Mouse (Mus musculus): ENCODE measurements around the gene Golm1.
"Not testable (repeated sequence)": the region's sequence is repeated elsewhere in the genome, so short reads cannot be mapped to it uniquely, and the experiment has no call there.

Gene Golm1

GRCm38 (mm10) chr13:59592058-59592457 is 83.6 kb downstream of the Golm1 start:
- DNase-seq (ENCODE audit: low spot score in 2 of 2) = not testable (repeated sequence)

DNA sequence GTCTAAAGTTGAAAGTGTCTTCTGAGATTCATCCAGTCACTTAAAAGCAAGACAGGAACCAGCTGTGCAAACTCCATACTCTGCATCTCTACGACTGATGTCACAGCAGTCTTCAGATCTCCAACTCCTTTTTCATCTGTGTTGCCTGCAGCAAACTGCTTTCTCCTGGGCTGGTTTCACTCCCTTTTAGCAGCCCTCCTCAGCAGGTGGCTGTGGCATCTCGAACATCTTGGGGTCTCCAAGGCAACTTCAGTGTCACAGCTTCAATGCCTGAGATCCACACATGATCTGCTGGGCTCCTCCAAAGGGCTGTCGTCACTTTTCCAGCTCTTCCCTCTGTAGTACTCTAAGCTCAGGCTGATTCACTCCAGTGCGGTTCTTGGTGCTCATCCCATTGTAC is 84.9 kb downstream of the Golm1 start:
- no peak for DNase-seq (ENCODE audit: low spot score in 2 of 2)

DNA sequence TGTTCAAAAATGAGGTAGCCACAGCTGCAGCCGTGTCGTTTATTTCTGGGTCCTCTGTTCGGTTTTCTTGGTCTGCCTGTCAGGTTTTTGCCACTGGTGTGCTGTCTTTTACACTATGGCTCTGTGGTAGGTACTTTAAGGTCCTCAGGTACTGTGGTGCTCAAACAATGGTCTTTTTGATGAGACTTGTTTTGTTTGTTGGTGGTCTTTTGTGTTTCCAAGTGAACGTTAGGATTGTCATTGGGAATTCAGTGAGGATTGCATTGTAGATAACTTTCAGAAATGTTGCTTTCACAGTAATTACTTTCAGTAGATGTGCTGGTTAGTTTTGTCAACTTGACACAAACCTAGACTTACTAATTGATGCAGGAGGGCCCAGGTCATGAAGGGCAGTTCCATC is 85.9 kb downstream of the Golm1 start:
- no peak for DNase-seq (ENCODE audit: low spot score in 2 of 2)

- no peak for DNase-seq (ENCODE audit: low spot score in 2 of 2)
Observed at GRCm38 (mm10) chr13:59587201-59587600, 88.4 kb downstream of the Golm1 start.

DNA sequence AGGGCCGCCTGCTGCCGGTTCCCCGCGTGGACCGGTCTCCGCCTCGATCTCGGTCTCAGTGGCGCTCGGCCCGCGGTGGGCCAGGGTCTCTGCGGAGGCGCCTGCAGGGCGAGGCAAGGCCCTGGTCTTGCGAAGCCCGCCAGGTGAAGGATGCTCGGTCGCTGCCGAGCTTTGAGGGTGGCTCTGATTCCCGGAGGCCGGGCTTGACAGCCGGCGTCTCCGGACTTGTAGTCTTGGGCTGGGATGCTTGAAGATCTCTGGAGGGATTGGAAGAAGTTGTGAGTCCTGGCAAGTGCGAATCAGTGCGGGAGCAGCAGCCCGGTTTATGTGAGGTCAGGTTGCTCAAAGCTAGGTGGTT is 90.0 kb downstream of the Golm1 start:
- peak; percentile 12 to 20 for DNase-seq (ENCODE audit: low spot score in 2 of 2)

DNA sequence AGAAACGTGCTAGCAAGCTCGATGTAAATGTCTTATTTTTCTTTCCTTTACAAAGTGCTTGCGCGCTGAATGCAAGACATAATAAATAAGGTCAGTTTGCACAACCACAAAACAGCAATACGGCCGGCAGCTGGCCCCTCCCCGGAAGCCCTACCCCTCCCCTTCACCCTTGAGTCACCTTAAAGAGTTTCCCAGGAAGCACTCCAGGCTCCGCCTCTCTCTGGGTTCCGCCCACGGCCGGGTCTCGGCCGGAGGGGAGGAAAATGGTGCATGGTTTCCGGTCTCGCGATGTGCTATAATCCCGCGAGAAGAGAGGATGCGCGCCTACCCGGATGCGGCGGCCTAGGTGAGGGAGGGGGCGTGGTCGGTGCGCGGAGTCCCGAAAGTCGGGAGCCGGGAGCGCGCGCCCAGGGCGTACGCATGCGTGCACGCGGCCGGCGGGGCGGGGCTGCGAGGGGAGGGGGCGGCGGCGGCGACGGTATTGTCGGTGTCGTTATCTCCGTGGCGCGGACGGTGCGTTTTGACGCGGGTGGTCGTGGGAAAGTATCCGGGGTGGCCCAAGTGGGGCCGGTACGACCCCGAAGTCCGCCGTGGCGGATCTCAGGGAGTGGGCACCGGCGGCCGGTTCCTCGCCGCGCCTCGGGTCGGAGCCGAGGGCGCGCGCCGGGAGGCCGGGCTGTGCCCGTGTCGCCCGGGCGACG is 90.5 kb downstream of the Golm1 start, which contains the start of the genes Agtpbp1 and Naa35:
Gene Agtpbp1 (minus strand): TSS at position 281 of the 701 bp plus-strand sequence.
Gene Naa35 (plus strand): TSS at position 313 of the 701 bp plus-strand sequence.
- DNase-seq (ENCODE audit: low spot score in 2 of 2) = peak; percentile 99

Measured in frontal cortex, postnatal 25 days (tissue).